Comparison of ENCODE assay signal across 27 mouse cellular contexts in genomic region chr17:26143386-26143785, GRCm38 (mm10). TPM values are rescaled to one million over a fixed set of nuclear protein-coding genes. Genes with fewer than 3 reads are reported as not detected.
"Had no signal": no experiment of that assay in that cellular context is flagged by ENCODE, and none has a peak within 500 bp of the region (broad histone marks: within the 10 kb centered on the region; RNA-seq: fewer than 3 reads in every experiment).

No protein-coding gene starts in this region.

- H3K9me3 ChIP-seq: limb, embryonic 10.5 days; limb, embryonic 12.5 days; limb, embryonic 13.5 days; limb, embryonic 15.5 days; liver, embryonic 12.5 days; liver, embryonic 13.5 days; liver, embryonic 15.5 days; lung, embryonic 15.5 days; megakaryocyte, embryonic 14.5 days; midbrain, embryonic 10.5 days; midbrain, embryonic 12.5 days; midbrain, embryonic 13.5 days; midbrain, embryonic 15.5 days had no signal

- H3K9ac ChIP-seq: limb, embryonic 12.5 days; limb, embryonic 13.5 days; limb, embryonic 15.5 days; liver, embryonic 12.5 days; liver, embryonic 13.5 days; liver, embryonic 14.5 days; liver, embryonic 15.5 days; liver, postnatal 0 days; lung, embryonic 14.5 days; lung, embryonic 15.5 days; midbrain, embryonic 12.5 days; midbrain, embryonic 13.5 days; midbrain, embryonic 15.5 days had no signal

- H3K27me3 ChIP-seq: limb, embryonic 12.5 days; limb, embryonic 13.5 days; limb, embryonic 15.5 days; liver, embryonic 12.5 days; liver, embryonic 13.5 days; liver, embryonic 15.5 days; lung, embryonic 15.5 days; megakaryocyte, embryonic 14.5 days; midbrain, embryonic 12.5 days; midbrain, embryonic 13.5 days; midbrain, embryonic 15.5 days had no signal

- DNase-seq: left cerebral cortex, postnatal 4 days; liver; liver, embryonic 13.5 days; liver, postnatal 0 days; lung, adult 18-20 months; lung, adult 2 months; lung, embryonic 14.5 days; lung, postnatal 10 days; lung, postnatal 14 days; lung, postnatal 36 days; midbrain, embryonic 14.5 days had no signal

- H3K27ac ChIP-seq: limb, embryonic 10.5 days; limb, embryonic 12.5 days; limb, embryonic 13.5 days; limb, embryonic 15.5 days; liver, embryonic 12.5 days; liver, embryonic 13.5 days; liver, embryonic 14.5 days; liver, embryonic 15.5 days; lung, embryonic 15.5 days; macrophage; midbrain, embryonic 10.5 days; midbrain, embryonic 12.5 days; midbrain, embryonic 13.5 days; midbrain, embryonic 15.5 days had no signal

- H3K4me3 ChIP-seq: limb, embryonic 10.5 days; limb, embryonic 12.5 days; limb, embryonic 13.5 days; limb, embryonic 15.5 days; liver, embryonic 12.5 days; liver, embryonic 13.5 days; liver, embryonic 15.5 days; lung, embryonic 15.5 days; megakaryocyte, embryonic 14.5 days; midbrain, embryonic 10.5 days; midbrain, embryonic 12.5 days; midbrain, embryonic 13.5 days; midbrain, embryonic 15.5 days; myocyte had no signal

RNA-seq across cellular contexts. Expression of gene Nme4, which starts 48.0 kb away (rescaled TPM):
- total RNA-seq: monocyte, adult 5-6 weeks had no signal
